Mouse (Mus musculus) liver, adult 2 months (tissue): ENCODE measurements around the gene Erlec1. TPM values are rescaled to one million over a fixed set of nuclear protein-coding genes. Genes with fewer than 3 reads are reported as not detected.

Source experiments
- DNase-seq: peaks from one replicate; pipeline ENCODE4 v3.0.0-alpha.2; 2011; ENCODE audit warnings: low read depth, low spot score; ENCODE audit errors: extremely low read depth
- H3K27ac ChIP-seq: fragments of 200-500 bp; replicated peaks from 2 replicates; pipeline ENCODE4 v1.5.1; 2012; ENCODE audit warnings: low read depth, mild to moderate bottlenecking, control low read depth, inconsistent platforms, low read length; ENCODE audit not compliant: insufficient read depth
- H3K27me3 ChIP-seq: fragments of 200-500 bp; 2 replicates; pipeline ENCODE4 v1.6.1; 2012; ENCODE audit warnings: mild to moderate bottlenecking, moderate library complexity, low read length, inconsistent platforms; ENCODE audit not compliant: control insufficient read depth, insufficient read depth
- H3K36me3 ChIP-seq: fragments of 200-500 bp; 2 replicates; pipeline ENCODE4 v1.6.1; 2012; ENCODE audit warnings: low read length, inconsistent platforms; ENCODE audit not compliant: control insufficient read depth, insufficient read depth
- H3K4me1 ChIP-seq: fragments of 200-500 bp; 2 replicates; pipeline ENCODE4 v1.6.1; 2011; ENCODE audit warnings: low read length; ENCODE audit not compliant: control insufficient read depth, insufficient read depth
- H3K4me3 ChIP-seq: fragments of 200-500 bp; 2 replicates; pipeline ENCODE4 v1.5.1; 2011; ENCODE audit warnings: low read depth, mild to moderate bottlenecking, control low read depth, low read length, moderate library complexity; ENCODE audit not compliant: insufficient read depth
- H3K79me2 ChIP-seq: fragments of 200-500 bp; 2 replicates; pipeline ENCODE4 v1.6.1; 2012; ENCODE audit warnings: inconsistent platforms, mild to moderate bottlenecking, low read length, moderate library complexity; ENCODE audit not compliant: control insufficient read depth, insufficient read depth
- H3K9ac ChIP-seq: fragments of 200-500 bp; 2 replicates; pipeline ENCODE4 v1.6.1; 2012; ENCODE audit warnings: low read depth, mild to moderate bottlenecking, control low read depth, inconsistent platforms, low read length
- CTCF ChIP-seq: fragments of 200-500 bp; IDR thresholded peaks from 2 replicates; pipeline ENCODE4 v1.5.1; 2011; ENCODE audit warnings: low read depth, low read length, control low read depth
- POLR2A ChIP-seq: fragments of 200-500 bp; IDR thresholded peaks from 2 replicates; pipeline ENCODE4 v1.6.1; 2011; ENCODE audit warnings: low read length, control low read depth; ENCODE audit not compliant: insufficient read depth; ENCODE audit errors: extremely low read depth
- WGBS: fragments of 180-500 bp; shearing (Covaris S2); methylation state at CpG from one replicate; pipeline ENCODE4 v1.1.7; 2018; 5-methylcytosine and 5-hydroxymethylcytosine counted together
- polyA plus RNA-seq: library from polyadenylated mRNA; depleted of rRNA; stranded (reverse); fragments of >200 nt; gene quantifications from 2 replicates; pipeline ENCODE4 v1.2.3, GENCODE M21; 2012
- total RNA-seq: library from RNA; depleted of rRNA; stranded (reverse); fragments of >200 nt; gene quantifications from 2 replicates; pipeline ENCODE4 v1.2.3, GENCODE M21; 2014

The Erlec1 gene
- total and polyA plus RNA-seq, 2 experiments: 13.0 to 31.3 TPM

- Histone ChIP-seq H3K27ac (no peak overlapping the region), H3K9ac (no peak overlapping the region), H3K36me3 (peaks cover 53% of the 10 kb centered on the region), H3K4me1 (no peaks in the 10 kb centered on the region), H3K4me3 (no peak overlapping the region), H3K79me2 (no peaks in the 10 kb centered on the region), H3K27me3 (no peaks in the 10 kb centered on the region)
- DNase-seq: no peak
- 96% methylated on average over 2 of the region's 2 CpGs for WGBS
- TF ChIP-seq POLR2A: no peak
Observed at GRCm38 (mm10) chr11:30943522-30943921, 10.6 kb downstream of the Erlec1 start.

- WGBS: 100% methylated on average over 1 of the region's 1 CpGs
- H3K4me1 ChIP-seq: no peaks in the 10 kb centered on the region
- no peaks in the 10 kb centered on the region; the same call in 1 of the 2 replicates for H3K27me3 ChIP-seq
- DNase-seq: no peak
- no peak overlapping the region for H3K27ac ChIP-seq
- H3K9ac ChIP-seq: no peak overlapping the region
- H3K4me3 ChIP-seq: no peak overlapping the region
- H3K79me2 ChIP-seq: no peaks in the 10 kb centered on the region
- H3K36me3 ChIP-seq: peaks cover 20% of the 10 kb centered on the region
- TF ChIP-seq POLR2A (no peak), CTCF (no peak)
Observed at GRCm38 (mm10) chr11:30928498-30928897, 25.6 kb downstream of the Erlec1 start.

GRCm38 (mm10) chr11:30928079-30928478 lies 26.1 kb downstream of the Erlec1 start:
- H3K9ac ChIP-seq: no peak overlapping the region
- TF ChIP-seq POLR2A (no peak), CTCF (no peak)
- H3K36me3 ChIP-seq: peaks cover 20% of the 10 kb centered on the region
- H3K79me2 ChIP-seq: no peaks in the 10 kb centered on the region
- no peaks in the 10 kb centered on the region for H3K4me1 ChIP-seq
- DNase-seq: no peak
- no peak overlapping the region for H3K4me3 ChIP-seq
- H3K27me3 ChIP-seq: no peaks in the 10 kb centered on the region; the same call in 1 of the 2 replicates
- no peak overlapping the region for H3K27ac ChIP-seq

- WGBS: 94% methylated on average over 3 of the region's 3 CpGs
Observed at GRCm38 (mm10) chr11:30923283-30923682, 30.9 kb downstream of the Erlec1 start.

GRCm38 (mm10) chr11:30920641-30921040 lies 33.5 kb downstream of the Erlec1 start:
- no peaks in the 10 kb centered on the region; the same call in 1 of the 2 replicates for H3K27me3 ChIP-seq

More at GRCm38 (mm10) chr11:30923283-30923682, 30.9 kb downstream of the Erlec1 start:
- Histone ChIP-seq H3K4me3 (no peak overlapping the region), H3K27ac (no peak overlapping the region), H3K4me1 (no peaks in the 10 kb centered on the region), H3K36me3 (peaks cover 2% of the 10 kb centered on the region; the same call in 1 of the 2 replicates), H3K9ac (no peak overlapping the region), H3K79me2 (no peaks in the 10 kb centered on the region), H3K27me3 (no peaks in the 10 kb centered on the region; the same call in 1 of the 2 replicates)
- DNase-seq: no peak
- TF ChIP-seq POLR2A (no peak), CTCF (no peak)

GRCm38 (mm10) chr11:30912311-30912710 lies 41.8 kb downstream of the Erlec1 start:
- Histone ChIP-seq H3K4me1 (no peaks in the 10 kb centered on the region), H3K36me3 (no peaks in the 10 kb centered on the region), H3K79me2 (no peaks in the 10 kb centered on the region), H3K27me3 (no peaks in the 10 kb centered on the region), H3K9ac (no peak overlapping the region), H3K27ac (no peak overlapping the region), H3K4me3 (no peak overlapping the region)
- DNase-seq: no peak
- TF ChIP-seq CTCF (no peak), POLR2A (no peak)
- WGBS: 88% methylated on average over 3 of the region's 3 CpGs

More at GRCm38 (mm10) chr11:30920641-30921040, 33.5 kb downstream of the Erlec1 start:
- Histone ChIP-seq H3K4me3 (no peak overlapping the region), H3K27ac (no peak overlapping the region), H3K4me1 (no peaks in the 10 kb centered on the region), H3K36me3 (no peaks in the 10 kb centered on the region), H3K9ac (no peak overlapping the region), H3K79me2 (no peaks in the 10 kb centered on the region)
- TF ChIP-seq CTCF (no peak), POLR2A (no peak)
- 79% methylated on average over 1 of the region's 1 CpGs for WGBS
- no peak for DNase-seq
